Mouse (Mus musculus) ovary, adult 2 months (tissue): ENCODE data around the gene Nagk. TPM values are rescaled to one million over a fixed set of nuclear protein-coding genes. Genes with fewer than 3 reads are reported as not detected.

Source experiments
- polyA plus RNA-seq: library from polyadenylated mRNA; depleted of rRNA; stranded (reverse); fragments of >200 nt; gene quantifications from 2 replicates; pipeline ENCODE4 v1.2.3, GENCODE M21; 2012; rRNA removed

The Nagk gene
- 20.8 and 24.5 TPM in 2 replicates for polyA plus RNA-seq

GRCm38 (mm10) chr6:83794760-83795296, at the start of gene Nagk:
TSS of gene Nagk (plus strand) at chr6:83794982.

GRCm38 (mm10) chr6:83762344-83762743, 32.4 kb upstream of the Nagk start, which contains the start of gene Ankrd53:
TSS of gene Ankrd53 (plus strand) at chr6:83762644.

GRCm38 (mm10) chr6:83775638-83776293, 19.0 kb upstream of the Nagk start, which contains the start of gene Tex261:
TSS of gene Tex261 (minus strand) at chr6:83775813.

GRCm38 (mm10) chr6:83831606-83832123, 36.9 kb downstream of the Nagk start, which contains the start of gene Paip2b:
TSS of gene Paip2b (minus strand) at chr6:83831741.

Other genes starting within 250 kb of the Nagk start
- gene Stambp, start 222.3 kb upstream of the Nagk start, polyA plus RNA-seq: 10.4 and 14.2 TPM in 2 replicates
- gene Clec4f, start 138.8 kb upstream of the Nagk start, polyA plus RNA-seq: not detected in 2 replicates
- gene Cd207, start 117.1 kb upstream of the Nagk start, polyA plus RNA-seq: not detected in 2 replicates
- not detected in 2 replicates for gene Vax2, start 83.7 kb upstream of the Nagk start, polyA plus RNA-seq
- 2.4 and 3.4 TPM in 2 replicates for gene Atp6v1b1, start 52.0 kb upstream of the Nagk start, polyA plus RNA-seq
- not detected in 2 replicates for gene Ankrd53, start 32.3 kb upstream of the Nagk start, polyA plus RNA-seq
- 130 and 137 TPM in 2 replicates for gene Tex261, start 19.2 kb upstream of the Nagk start, polyA plus RNA-seq
- 8.2 and 9.2 TPM in 2 replicates for gene Paip2b, start 36.8 kb downstream of the Nagk start, polyA plus RNA-seq
- gene Zfp638, start 72.1 kb downstream of the Nagk start, polyA plus RNA-seq: 7.5 and 7.9 TPM in 2 replicates
- 12.8 and 19.7 TPM in 2 replicates for gene Dysf, start 213.6 kb downstream of the Nagk start, polyA plus RNA-seq